Mouse (Mus musculus) common myeloid progenitor, adult 5-6 weeks (primary cell): ENCODE measurements around the gene Apod. TPM values are rescaled to one million over a fixed set of nuclear protein-coding genes. Genes with fewer than 3 reads are reported as not detected.

ENCODE experiments used
- ATAC-seq: replicated peaks from 2 replicates; pipeline ENCODE4 v1.8.0; 2016; ENCODE audit warnings: low read depth, mild to moderate bottlenecking, moderate TSS enrichment, inconsistent platforms; ENCODE audit not compliant: poor library complexity, severe bottlenecking
- total RNA-seq: library from RNA; stranded (forward); fragments of 200-1000, 187-1606 nt; gene quantifications from 2 replicates; pipeline ENCODE4 v1.2.3, GENCODE M21; 2017

The Apod gene
- total RNA-seq, 1 experiment from 2014 or later: not detected

- peak; percentile 34; the same call in 1 of the 2 replicates for ATAC-seq
These were observed 23.8 kb downstream of the Apod start for GRCm38 (mm10) chr16:31290751-31291365.

GRCm38 (mm10) chr16:31290281-31290680 lies 24.3 kb downstream of the Apod start:
- peak; percentile 70 for ATAC-seq

GRCm38 (mm10) chr16:31287712-31288111 lies 26.9 kb downstream of the Apod start:
- no peak for ATAC-seq

- ATAC-seq: no peak
These were observed 27.7 kb downstream of the Apod start for GRCm38 (mm10) chr16:31286801-31287488.

GRCm38 (mm10) chr16:31281981-31282380 lies 32.6 kb downstream of the Apod start:
- no peak for ATAC-seq

- ATAC-seq: no peak
These were observed 34.4 kb downstream of the Apod start for GRCm38 (mm10) chr16:31280176-31280575.

- no peak for ATAC-seq
These were observed 36.0 kb downstream of the Apod start for GRCm38 (mm10) chr16:31278581-31278980.

- ATAC-seq: no peak
These were observed 36.5 kb downstream of the Apod start for GRCm38 (mm10) chr16:31278081-31278480.

GRCm38 (mm10) chr16:31276962-31277361 lies 37.6 kb downstream of the Apod start:
- no peak for ATAC-seq

GRCm38 (mm10) chr16:31276539-31276938 lies 38.1 kb downstream of the Apod start:
- ATAC-seq: no peak

GRCm38 (mm10) chr16:31274674-31275460 lies 39.7 kb downstream of the Apod start, which contains the start of gene Ppp1r2:
Gene Ppp1r2, minus strand, starts transcription at chr16:31275277.
- ATAC-seq: peak; percentile 95

GRCm38 (mm10) chr16:31274084-31274483 lies 40.5 kb downstream of the Apod start:
- no peak for ATAC-seq

- no peak for ATAC-seq
These were observed 47.9 kb downstream of the Apod start for GRCm38 (mm10) chr16:31266692-31267091.

- no peak for ATAC-seq
These were observed 58.5 kb downstream of the Apod start for GRCm38 (mm10) chr16:31256151-31256550.

GRCm38 (mm10) chr16:31255685-31256084 lies 58.9 kb downstream of the Apod start:
- ATAC-seq: no peak

GRCm38 (mm10) chr16:31249401-31249800 lies 65.2 kb downstream of the Apod start:
- no peak for ATAC-seq

- no peak for ATAC-seq
These were observed 65.9 kb downstream of the Apod start for GRCm38 (mm10) chr16:31248717-31249116.

GRCm38 (mm10) chr16:31247442-31247841 lies 67.2 kb downstream of the Apod start:
- ATAC-seq: no peak
